Mouse (Mus musculus) right cerebral cortex, postnatal 10 days (tissue): ENCODE data around the gene Arel1.

Experiments
- DNase-seq, 2 experiments: peaks; one replicate each; pipeline ENCODE4 v3.0.0; 2021; ENCODE audit warnings: low spot score in 2 of 2

Arel1 gene

DNA sequence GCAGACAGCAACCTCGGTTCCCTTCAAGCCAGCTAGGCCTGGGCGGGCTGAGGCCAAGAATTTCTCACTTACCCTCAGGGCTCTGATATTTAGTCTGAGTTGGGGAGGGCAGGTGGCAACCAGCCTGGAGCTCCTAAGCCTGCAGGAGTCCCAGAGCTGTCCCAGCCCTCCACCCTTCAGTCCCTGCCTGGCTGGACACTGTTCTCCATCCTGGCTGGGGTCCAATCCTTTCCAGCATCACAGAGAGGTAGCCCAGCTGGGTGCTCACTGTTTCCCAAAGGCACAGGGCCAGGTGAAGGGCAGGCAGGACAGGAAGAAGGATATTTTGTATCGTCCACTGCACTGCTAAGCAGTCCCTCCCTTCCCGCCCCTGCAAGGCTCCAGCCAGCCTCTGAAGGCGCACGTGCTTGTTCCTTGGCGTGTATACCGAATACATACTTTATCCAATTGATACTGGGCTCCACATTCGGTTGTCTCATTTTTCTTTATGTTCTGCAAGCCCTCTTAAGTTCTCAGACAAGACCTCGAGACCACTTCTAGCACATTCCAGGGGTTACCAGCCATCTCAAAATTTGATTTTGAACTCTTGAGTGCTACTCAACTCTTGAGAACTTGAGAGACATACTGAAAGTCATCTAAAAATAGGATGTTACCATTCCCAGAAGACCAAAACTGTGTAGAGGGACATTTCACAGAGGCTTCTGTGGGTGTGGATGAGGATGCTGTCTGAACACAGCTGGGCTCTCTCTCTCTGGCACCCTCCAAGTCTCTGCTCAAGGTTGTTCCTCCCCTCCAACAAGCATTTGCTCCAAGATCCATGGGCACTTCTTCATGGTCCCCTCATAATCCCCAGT, 62.8 kb downstream of the Arel1 start:
- peak; percentile 43 to 46 for DNase-seq

GRCm38 (mm10) chr12:84907024-84907626, 63.6 kb downstream of the Arel1 start:
- DNase-seq: no peak

GRCm38 (mm10) chr12:84904399-84904798, 66.3 kb downstream of the Arel1 start:
- no peak for DNase-seq

GRCm38 (mm10) chr12:84900317-84900716, 70.4 kb downstream of the Arel1 start:
- DNase-seq: no peak

DNA sequence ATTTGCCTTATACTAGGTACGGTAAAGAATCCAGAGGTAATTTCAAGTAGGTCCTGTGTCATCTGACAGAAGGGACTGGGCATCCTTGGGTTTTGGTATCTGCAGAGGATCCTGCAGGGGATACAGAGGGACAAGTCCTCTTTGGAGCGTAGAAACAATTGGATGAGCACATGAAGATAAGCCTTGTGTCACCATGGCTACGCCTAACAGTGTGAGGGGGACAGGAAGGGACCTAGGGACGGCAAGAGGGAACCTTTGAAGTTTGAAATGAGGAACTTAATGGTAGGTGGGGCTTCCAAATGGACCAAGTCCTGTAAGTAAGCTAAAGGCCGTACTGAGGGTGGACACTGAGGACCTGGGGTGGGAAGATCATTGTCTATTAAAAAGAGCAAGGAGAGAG, 73.4 kb downstream of the Arel1 start:
- no peak for DNase-seq

DNA sequence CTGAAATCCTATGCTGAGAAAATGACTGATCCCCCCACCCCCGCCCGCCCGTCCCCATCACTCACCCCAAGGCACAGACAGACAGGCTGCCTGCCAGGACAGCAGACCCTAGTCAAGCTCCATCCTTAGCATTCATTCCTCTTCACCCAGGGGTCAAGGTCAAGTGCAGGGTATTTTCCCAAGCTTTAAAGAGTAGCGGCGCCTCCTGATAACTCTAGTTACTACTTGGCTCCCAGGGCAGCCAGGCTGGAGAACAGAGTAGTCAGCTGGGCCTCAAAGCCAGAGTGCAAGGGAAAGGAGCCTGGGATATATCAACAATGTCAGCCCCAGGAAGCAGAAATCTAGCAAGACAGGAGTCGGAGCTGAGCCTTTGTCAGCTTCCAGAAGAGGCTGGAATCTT, 74.5 kb downstream of the Arel1 start:
- DNase-seq: no peak

GRCm38 (mm10) chr12:84893648-84894628, 76.8 kb downstream of the Arel1 start:
- no peak for DNase-seq

- DNase-seq: no peak
Measured at GRCm38 (mm10) chr12:84890289-84890688, 80.4 kb downstream of the Arel1 start.

- no peak for DNase-seq
Measured at GRCm38 (mm10) chr12:84885107-84885876, 85.4 kb downstream of the Arel1 start.

DNA sequence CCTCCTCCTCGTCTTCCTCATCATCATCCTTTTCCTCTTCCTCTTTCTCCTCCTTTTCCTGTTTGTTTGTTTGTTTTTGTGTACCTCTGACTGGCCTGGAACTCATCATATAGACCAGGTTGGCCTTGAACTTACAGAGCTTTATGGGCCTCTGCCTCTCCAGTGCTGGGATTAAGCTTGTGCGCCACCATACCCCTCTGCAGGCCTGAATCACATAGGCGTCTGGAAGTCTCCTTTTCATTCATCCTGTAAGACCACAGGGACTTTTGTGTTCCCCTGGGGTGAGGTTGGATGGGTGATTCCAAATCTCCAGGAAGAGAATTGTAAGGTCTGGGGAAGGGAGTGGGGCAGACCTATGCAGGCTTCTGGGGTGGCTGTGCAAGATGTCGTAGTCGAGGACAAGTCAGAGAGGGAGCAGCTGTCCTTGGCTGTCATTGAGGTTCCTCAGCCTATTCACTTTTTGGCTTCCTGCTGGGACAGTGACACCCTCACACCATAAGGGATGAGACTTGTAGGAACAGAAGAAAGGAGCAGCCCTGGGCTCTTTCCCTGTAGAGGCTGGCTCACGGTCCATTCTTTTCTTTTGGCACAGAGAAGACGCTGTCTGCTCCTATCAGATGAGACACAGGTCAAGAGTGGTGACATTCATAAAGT, 86.2 kb downstream of the Arel1 start:
- DNase-seq: no peak

DNA sequence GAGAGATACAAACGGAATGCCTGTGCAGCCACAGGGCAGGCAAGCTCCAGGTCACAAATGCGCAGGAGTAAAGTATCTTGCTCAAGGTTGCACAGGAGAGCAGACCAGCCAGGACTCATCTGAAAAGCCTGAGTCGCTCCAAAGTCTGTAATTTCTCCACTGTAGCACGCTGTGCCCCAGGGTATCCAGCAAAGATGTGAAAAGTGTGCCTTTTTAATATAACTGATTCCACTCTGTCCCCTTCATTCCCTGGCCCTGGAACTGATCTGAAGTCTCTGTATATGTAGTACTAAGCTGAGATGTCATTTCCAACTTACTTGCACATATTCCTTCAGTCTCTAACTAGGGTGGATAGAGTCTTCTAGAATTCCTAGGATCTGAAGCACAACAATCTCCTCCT, 87.9 kb downstream of the Arel1 start:
- no peak for DNase-seq

- peak in 1 of 2 experiments; percentile 39 for DNase-seq
Measured at GRCm38 (mm10) chr12:84880091-84880490, 90.6 kb downstream of the Arel1 start.

DNA sequence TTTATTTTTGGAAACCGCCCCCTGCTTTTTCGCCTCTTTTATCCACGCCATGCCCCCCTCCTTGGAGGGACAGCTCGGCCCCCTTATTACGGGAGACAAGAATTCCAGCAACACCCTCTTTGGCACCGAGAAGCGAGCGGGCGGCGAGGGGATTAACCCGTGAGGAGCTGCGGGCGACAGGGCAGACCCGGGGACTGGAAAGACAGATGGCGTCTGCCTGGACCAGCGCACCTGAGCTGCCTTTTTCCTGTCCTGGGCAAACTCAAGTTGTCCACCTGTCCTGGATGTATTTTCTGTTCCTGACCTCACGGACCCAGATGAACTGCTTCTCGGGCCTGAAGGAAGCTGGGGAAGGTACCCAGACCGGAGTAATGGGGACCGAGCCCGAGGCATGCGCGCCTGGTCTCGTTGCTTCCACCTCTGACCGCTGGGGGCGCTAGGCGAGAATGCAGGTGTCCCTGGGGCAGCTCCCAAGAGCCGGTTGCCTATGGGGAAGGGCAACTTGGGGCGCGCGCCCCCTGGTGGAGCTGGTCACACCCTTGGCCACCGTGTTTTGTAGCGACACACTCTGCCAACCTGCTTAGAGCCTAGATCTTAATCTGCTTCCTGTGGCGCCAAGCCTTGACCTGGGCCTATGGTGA, 94.1 kb downstream of the Arel1 start, which contains the start of gene Ltbp2:
Ltbp2 (minus strand) TSS at position 52 of the 641 bp plus-strand sequence.
- DNase-seq: peak; percentile 78 to 84

GRCm38 (mm10) chr12:84875761-84876480, 94.8 kb downstream of the Arel1 start:
- peak in 1 of 2 experiments; percentile 34 for DNase-seq

- no peak for DNase-seq
Measured at GRCm38 (mm10) chr12:84873434-84873833, 97.3 kb downstream of the Arel1 start.

DNA sequence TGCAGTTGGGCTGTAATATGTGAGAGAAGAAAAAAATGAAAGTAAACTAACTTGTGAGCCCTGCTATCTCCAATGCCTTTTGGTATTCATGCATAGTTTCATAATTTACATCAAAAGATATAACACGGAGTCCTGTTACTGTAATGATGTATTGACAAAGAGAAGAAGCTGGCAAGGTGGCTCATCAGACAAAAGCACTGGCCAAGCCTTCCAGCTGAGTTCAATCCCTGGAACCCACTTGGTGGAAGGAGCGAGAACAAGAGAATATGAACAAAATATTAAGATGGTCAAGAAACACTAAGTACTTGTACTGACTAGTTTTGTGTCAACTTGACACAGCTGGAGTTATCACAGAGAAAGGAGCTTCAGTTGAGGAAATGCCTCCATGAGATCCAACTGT, 98.4 kb downstream of the Arel1 start:
- no peak for DNase-seq
